Mouse (Mus musculus) left cerebral cortex, adult 6 months (tissue): Measurements from ENCODE around the gene Hamp. TPM values are rescaled to one million over a fixed set of nuclear protein-coding genes. Genes with fewer than 3 reads are reported as not detected.

Source experiments
- long read RNA-seq, 2 experiments: library from polyadenylated mRNA; unstranded; transcript quantifications; one replicate each; pipeline ENCODE4 v2.0.0; 2019 to 2020
- polyA plus RNA-seq: library from polyadenylated mRNA; unstranded; fragments of <200 nt; fragmentation: Nextera tagmentation; gene quantifications from 2 replicates; pipeline ENCODE4 v1.2.3, GENCODE M21; 2021

The Hamp gene
- polyA plus RNA-seq = not detected in 2 replicates
- long read RNA-seq, experiment 1 = 0 reads
- long read RNA-seq, experiment 2 = 0 reads

GRCm38 (mm10) chr7:30943909-30944635 lies at the start of gene Hamp:
Gene Hamp, minus strand, starts transcription at chr7:30944032.

GRCm38 (mm10) chr7:30973501-30974289 lies 29.9 kb upstream of the Hamp start, which contains the start of gene Fam187b:
Gene Fam187b, plus strand, starts transcription at chr7:30973790.

GRCm38 (mm10) chr7:30973251-30973500 lies 29.3 kb upstream of the Hamp start, which contains the start of gene Lsr:
Gene Lsr, minus strand, starts transcription at chr7:30973464.

GRCm38 (mm10) chr7:30956756-30957366 lies 13.0 kb upstream of the Hamp start, which contains the start of gene Usf2:
Gene Usf2, minus strand, starts transcription at chr7:30956803.

GRCm38 (mm10) chr7:30924581-30924980 lies 19.3 kb downstream of the Hamp start, which contains the start of gene Hamp2:
Gene Hamp2, minus strand, starts transcription at chr7:30924681.

GRCm38 (mm10) chr7:30914732-30915131 lies 29.1 kb downstream of the Hamp start, which contains the start of gene Mag:
Gene Mag, minus strand, starts transcription at chr7:30914873.

Other genes with a start within 250 kb of the Hamp start
- gene 2200002J24Rik, start 245.1 kb downstream of the Hamp start, polyA plus RNA-seq = not detected in 2 replicates
- gene Atp4a, start 231.8 kb downstream of the Hamp start, polyA plus RNA-seq = 0.55 and 0.83 TPM in 2 replicates
- 172 and 228 TPM in 2 replicates for gene Tmem147, start 214.5 kb downstream of the Hamp start, polyA plus RNA-seq
- not detected in 2 replicates for gene Gapdhs, start 200.4 kb downstream of the Hamp start, polyA plus RNA-seq
- 7.3 and 9.5 TPM in 2 replicates for gene Sbsn, start 192.6 kb downstream of the Hamp start, polyA plus RNA-seq
- 11.7 and 12.6 TPM in 2 replicates for gene Dmkn, start 180.3 kb downstream of the Hamp start, polyA plus RNA-seq
- gene Krtdap, start 156.1 kb downstream of the Hamp start, polyA plus RNA-seq = not detected in 2 replicates
- not detected in 2 replicates for gene Ffar2, start 120.3 kb downstream of the Hamp start, polyA plus RNA-seq
- gene Ffar3, start 87.9 kb downstream of the Hamp start, polyA plus RNA-seq = 0.06 and 0.16 TPM in 2 replicates
- gene Ffar1, start 82.5 kb downstream of the Hamp start, polyA plus RNA-seq = not detected in 2 replicates
- 0.15 and 0.19 TPM in 2 replicates for gene Cd22, start 63.7 kb downstream of the Hamp start, polyA plus RNA-seq
- 79.4 and 86.1 TPM in 2 replicates for gene Mag, start 29.2 kb downstream of the Hamp start, polyA plus RNA-seq
- gene Hamp2, start 19.4 kb downstream of the Hamp start, polyA plus RNA-seq = not detected in 2 replicates
- gene Usf2, start 12.8 kb upstream of the Hamp start, polyA plus RNA-seq = 19.0 and 19.3 TPM in 2 replicates
- gene Lsr, start 29.4 kb upstream of the Hamp start, polyA plus RNA-seq = 4.7 and 6.0 TPM in 2 replicates
- gene Fam187b, start 29.8 kb upstream of the Hamp start, polyA plus RNA-seq = 0.31 TPM in 1 of 2 replicates, not detected in the other
- gene Fxyd5, start 98.4 kb upstream of the Hamp start, polyA plus RNA-seq = 10.8 and 30.6 TPM in 2 replicates
- gene Fxyd7, start 107.4 kb upstream of the Hamp start, polyA plus RNA-seq = 278 and 391 TPM in 2 replicates
- 298 and 678 TPM in 2 replicates for gene Fxyd1, start 113.2 kb upstream of the Hamp start, polyA plus RNA-seq
- 7.3 and 9.7 TPM in 2 replicates for gene Lgi4, start 115.3 kb upstream of the Hamp start, polyA plus RNA-seq
- gene Fxyd3, start 132.7 kb upstream of the Hamp start, polyA plus RNA-seq = 1.2 and 2.3 TPM in 2 replicates
- gene Hpn, start 171.3 kb upstream of the Hamp start, polyA plus RNA-seq = 0.28 and 0.45 TPM in 2 replicates
- gene Scn1b, start 183.0 kb upstream of the Hamp start, polyA plus RNA-seq = 83.1 and 557 TPM in 2 replicates
- 38.7 and 55.6 TPM in 2 replicates for gene Gramd1a, start 211.9 kb upstream of the Hamp start, polyA plus RNA-seq